Mouse (Mus musculus): ENCODE measurements around the gene Myo18a. TPM values are rescaled to one million over a fixed set of nuclear protein-coding genes. Genes with fewer than 3 reads are reported as not detected.
A peak's percentile ranks its signal among the peaks of the same experiment; 100 is the strongest.

The Myo18a gene
- polyA plus RNA-seq (2014; fragmentation: Nextera tagmentation; extraction: Ambion mirVana), result 94.0 and 96.7 TPM in 2 replicates

GRCm38 (mm10) chr11:77762783-77763672 is at the start of gene Myo18a:
Gene Myo18a (plus strand): TSS chr11:77763246.
- WGBS (ENCODE audit: insufficient replicate concordance), result 2% methylated on average over 54 of the region's 79 CpGs
- H3K4me3 ChIP-seq (ENCODE audit: low read depth, low read length), result peak within 1 kb of the TSS; percentile 95

GRCm38 (mm10) chr11:77713736-77714135 is 49.3 kb upstream of the Myo18a start:
- Histone ChIP-seq H3K4me1 (ENCODE audit: control insufficient read depth, insufficient read depth, low read length) (no peaks in the 10 kb centered on the region), H3K36me3 (ENCODE audit: control insufficient read depth, insufficient read depth, low read length) (no peaks in the 10 kb centered on the region), H3K9ac (ENCODE audit: low read depth, low read length) (no peak overlapping the region), H3K4me2 (no peak overlapping the region), H3K4me3 (ENCODE audit: low read depth, low read length) (no peak overlapping the region), H3K27ac (ENCODE audit: low read depth, low read length) (no peak overlapping the region), H3K27me3 (ENCODE audit: control insufficient read depth, insufficient read depth, low read length) (no peaks in the 10 kb centered on the region), H3K9me3 (replicated peaks; ENCODE audit: control insufficient read depth, low read length) (no peaks in the 10 kb centered on the region)
- ATAC-seq (replicated peaks; ENCODE audit: insufficient number of reproducible peaks, low FRiP score, low TSS enrichment), result no peak
- WGBS (ENCODE audit: insufficient replicate concordance), result 90% methylated on average over 3 of the region's 3 CpGs

More at GRCm38 (mm10) chr11:77762783-77763672, at the start of gene Myo18a:
- Histone ChIP-seq H3K4me2 (peak within 1 kb of the TSS; percentile 96), H3K9ac (ENCODE audit: low read depth, low read length) (peak within 1 kb of the TSS; percentile 96), H3K9me3 (replicated peaks; ENCODE audit: control insufficient read depth, low read length) (0 out of 2 replicates have a peak, but pooled peaks cover 3% of the 10 kb centered on the region), H3K27me3 (ENCODE audit: control insufficient read depth, insufficient read depth, low read length) (no peaks in the 10 kb centered on the region), H3K4me1 (ENCODE audit: control insufficient read depth, insufficient read depth, low read length) (peaks cover 34% of the 10 kb centered on the region), H3K36me3 (ENCODE audit: control insufficient read depth, insufficient read depth, low read length) (no peaks in the 10 kb centered on the region), H3K27ac (ENCODE audit: low read depth, low read length) (peak within 1 kb of the TSS; percentile 80)
- peak; percentile 65 for ATAC-seq (replicated peaks; ENCODE audit: insufficient number of reproducible peaks, low FRiP score, low TSS enrichment)

GRCm38 (mm10) chr11:77719055-77719454 is 44.0 kb upstream of the Myo18a start:
- Histone ChIP-seq H3K4me3 (ENCODE audit: low read depth, low read length) (no peak overlapping the region), H3K9ac (ENCODE audit: low read depth, low read length) (no peak overlapping the region), H3K27ac (ENCODE audit: low read depth, low read length) (no peak overlapping the region), H3K4me1 (ENCODE audit: control insufficient read depth, insufficient read depth, low read length) (no peaks in the 10 kb centered on the region), H3K9me3 (replicated peaks; ENCODE audit: control insufficient read depth, low read length) (no peaks in the 10 kb centered on the region), H3K4me2 (no peak overlapping the region), H3K36me3 (ENCODE audit: control insufficient read depth, insufficient read depth, low read length) (no peaks in the 10 kb centered on the region), H3K27me3 (ENCODE audit: control insufficient read depth, insufficient read depth, low read length) (no peaks in the 10 kb centered on the region)
- 94% methylated on average over 2 of the region's 2 CpGs for WGBS (ENCODE audit: insufficient replicate concordance)
- ATAC-seq (replicated peaks; ENCODE audit: insufficient number of reproducible peaks, low FRiP score, low TSS enrichment), result no peak

GRCm38 (mm10) chr11:77721389-77721788 is 41.7 kb upstream of the Myo18a start:
- WGBS (ENCODE audit: insufficient replicate concordance), result 83% methylated on average over 4 of the region's 4 CpGs
- ATAC-seq (replicated peaks; ENCODE audit: insufficient number of reproducible peaks, low FRiP score, low TSS enrichment), result no peak
- Histone ChIP-seq H3K27ac (ENCODE audit: low read depth, low read length) (no peak overlapping the region), H3K4me3 (ENCODE audit: low read depth, low read length) (no peak overlapping the region), H3K27me3 (ENCODE audit: control insufficient read depth, insufficient read depth, low read length) (no peaks in the 10 kb centered on the region), H3K4me1 (ENCODE audit: control insufficient read depth, insufficient read depth, low read length) (no peaks in the 10 kb centered on the region), H3K36me3 (ENCODE audit: control insufficient read depth, insufficient read depth, low read length) (no peaks in the 10 kb centered on the region), H3K9me3 (replicated peaks; ENCODE audit: control insufficient read depth, low read length) (no peaks in the 10 kb centered on the region), H3K9ac (ENCODE audit: low read depth, low read length) (no peak overlapping the region), H3K4me2 (no peak overlapping the region)

GRCm38 (mm10) chr11:77724766-77725165 is 38.3 kb upstream of the Myo18a start:
- WGBS (ENCODE audit: insufficient replicate concordance), result 75% methylated on average over 7 of the region's 7 CpGs
- Histone ChIP-seq H3K9me3 (replicated peaks; ENCODE audit: control insufficient read depth, low read length) (no peaks in the 10 kb centered on the region), H3K27me3 (ENCODE audit: control insufficient read depth, insufficient read depth, low read length) (no peaks in the 10 kb centered on the region), H3K4me2 (no peak overlapping the region), H3K36me3 (ENCODE audit: control insufficient read depth, insufficient read depth, low read length) (no peaks in the 10 kb centered on the region), H3K4me1 (ENCODE audit: control insufficient read depth, insufficient read depth, low read length) (no peaks in the 10 kb centered on the region), H3K4me3 (ENCODE audit: low read depth, low read length) (no peak overlapping the region), H3K27ac (ENCODE audit: low read depth, low read length) (no peak overlapping the region), H3K9ac (ENCODE audit: low read depth, low read length) (no peak overlapping the region)
- no peak for ATAC-seq (replicated peaks; ENCODE audit: insufficient number of reproducible peaks, low FRiP score, low TSS enrichment)

GRCm38 (mm10) chr11:77725183-77725582 is 37.9 kb upstream of the Myo18a start, which contains the start of gene Cryba1:
Gene Cryba1 (minus strand): TSS chr11:77725283.
- ATAC-seq (replicated peaks; ENCODE audit: insufficient number of reproducible peaks, low FRiP score, low TSS enrichment), result no peak
- Histone ChIP-seq H3K4me2 (no peak within 1 kb of the TSS), H3K4me1 (ENCODE audit: control insufficient read depth, insufficient read depth, low read length) (no peaks in the 10 kb centered on the region), H3K36me3 (ENCODE audit: control insufficient read depth, insufficient read depth, low read length) (no peaks in the 10 kb centered on the region), H3K9ac (ENCODE audit: low read depth, low read length) (no peak within 1 kb of the TSS), H3K9me3 (replicated peaks; ENCODE audit: control insufficient read depth, low read length) (no peaks in the 10 kb centered on the region), H3K4me3 (ENCODE audit: low read depth, low read length) (no peak within 1 kb of the TSS), H3K27me3 (ENCODE audit: control insufficient read depth, insufficient read depth, low read length) (no peaks in the 10 kb centered on the region), H3K27ac (ENCODE audit: low read depth, low read length) (no peak within 1 kb of the TSS)
- WGBS (ENCODE audit: insufficient replicate concordance), result 43% methylated on average over 7 of the region's 7 CpGs

GRCm38 (mm10) chr11:77728587-77728986 is 34.5 kb upstream of the Myo18a start:
- Histone ChIP-seq H3K9ac (ENCODE audit: low read depth, low read length) (no peak overlapping the region), H3K4me3 (ENCODE audit: low read depth, low read length) (no peak overlapping the region), H3K36me3 (ENCODE audit: control insufficient read depth, insufficient read depth, low read length) (no peaks in the 10 kb centered on the region), H3K4me2 (no peak overlapping the region), H3K4me1 (ENCODE audit: control insufficient read depth, insufficient read depth, low read length) (no peaks in the 10 kb centered on the region), H3K27ac (ENCODE audit: low read depth, low read length) (no peak overlapping the region), H3K27me3 (ENCODE audit: control insufficient read depth, insufficient read depth, low read length) (no peaks in the 10 kb centered on the region), H3K9me3 (replicated peaks; ENCODE audit: control insufficient read depth, low read length) (no peaks in the 10 kb centered on the region)
- ATAC-seq (replicated peaks; ENCODE audit: insufficient number of reproducible peaks, low FRiP score, low TSS enrichment), result no peak
- WGBS (ENCODE audit: insufficient replicate concordance), result 63% methylated on average over 2 of the region's 2 CpGs

GRCm38 (mm10) chr11:77737289-77737688 is 25.8 kb upstream of the Myo18a start:
- Histone ChIP-seq H3K9me3 (replicated peaks; ENCODE audit: control insufficient read depth, low read length) (no peaks in the 10 kb centered on the region), H3K4me2 (no peak overlapping the region), H3K36me3 (ENCODE audit: control insufficient read depth, insufficient read depth, low read length) (no peaks in the 10 kb centered on the region), H3K27ac (ENCODE audit: low read depth, low read length) (no peak overlapping the region), H3K9ac (ENCODE audit: low read depth, low read length) (no peak overlapping the region), H3K4me1 (ENCODE audit: control insufficient read depth, insufficient read depth, low read length) (no peaks in the 10 kb centered on the region), H3K4me3 (ENCODE audit: low read depth, low read length) (no peak overlapping the region), H3K27me3 (ENCODE audit: control insufficient read depth, insufficient read depth, low read length) (no peaks in the 10 kb centered on the region)
- no peak for ATAC-seq (replicated peaks; ENCODE audit: insufficient number of reproducible peaks, low FRiP score, low TSS enrichment)
- WGBS (ENCODE audit: insufficient replicate concordance), result under 1% methylated on average over 6 of the region's 6 CpGs

Data from heart, embryonic 11.5 days (tissue).